Mouse (Mus musculus) duodenum, adult 2 months (tissue): ENCODE measurements around the gene Pelp1. TPM values are rescaled to one million over a fixed set of nuclear protein-coding genes. Genes with fewer than 3 reads are reported as not detected.

ENCODE experiments used
- polyA plus RNA-seq: library from polyadenylated mRNA; depleted of rRNA; stranded (reverse); fragments of >200 nt; gene quantifications from 2 replicates; pipeline ENCODE4 v1.2.3, GENCODE M21; 2012; ENCODE audit warnings: low replicate concordance; rRNA removed

The Pelp1 gene
- polyA plus RNA-seq: 10.6 and 16.6 TPM in 2 replicates

GRCm38 (mm10) chr11:70409594-70410296 lies at the start of gene Pelp1:
Gene Pelp1, minus strand, starts transcription at chr11:70410031.

GRCm38 (mm10) chr11:70458688-70459600 lies 49.1 kb upstream of the Pelp1 start, which contains the start of gene Zmynd15:
Gene Zmynd15, plus strand, starts transcription at chr11:70459433.

GRCm38 (mm10) chr11:70451797-70452498 lies 42.1 kb upstream of the Pelp1 start, which contains the start of gene Med11:
Gene Med11, plus strand, starts transcription at chr11:70451919.

GRCm38 (mm10) chr11:70432048-70432894 lies 22.4 kb upstream of the Pelp1 start, which contains the start of gene Arrb2:
Gene Arrb2, plus strand, starts transcription at chr11:70432635.

GRCm38 (mm10) chr11:70351868-70352267 lies 58.0 kb downstream of the Pelp1 start, which contains the start of gene Alox15:
Gene Alox15, minus strand, starts transcription at chr11:70352031.

Other genes with a start within 250 kb of the Pelp1 start
- 22.1 and 33.3 TPM in 2 replicates for gene Slc16a11, start 197.3 kb downstream of the Pelp1 start, polyA plus RNA-seq
- 5.7 and 10.5 TPM in 2 replicates for gene Slc16a13, start 189.0 kb downstream of the Pelp1 start, polyA plus RNA-seq
- 0.81 and 2.0 TPM in 2 replicates for gene Bcl6b, start 180.2 kb downstream of the Pelp1 start, polyA plus RNA-seq
- 44.8 and 46.2 TPM in 2 replicates for gene 0610010K14Rik, start 172.1 kb downstream of the Pelp1 start, polyA plus RNA-seq
- gene Gm21988, start 170.2 kb downstream of the Pelp1 start, polyA plus RNA-seq: 3.7 and 6.3 TPM in 2 replicates
- 194 and 270 TPM in 2 replicates for gene Rnasek, start 170.2 kb downstream of the Pelp1 start, polyA plus RNA-seq
- gene Alox12, start 154.7 kb downstream of the Pelp1 start, polyA plus RNA-seq: 0.87 and 1.2 TPM in 2 replicates
- gene Alox12e, start 87.4 kb downstream of the Pelp1 start, polyA plus RNA-seq: 0.26 and 0.45 TPM in 2 replicates
- gene Alox15, start 58.0 kb downstream of the Pelp1 start, polyA plus RNA-seq: 5.2 and 6.4 TPM in 2 replicates
- gene Arrb2, start 22.6 kb upstream of the Pelp1 start, polyA plus RNA-seq: 15.9 and 26.1 TPM in 2 replicates
- 11.7 and 19.4 TPM in 2 replicates for gene Med11, start 41.9 kb upstream of the Pelp1 start, polyA plus RNA-seq
- gene Zmynd15, start 49.4 kb upstream of the Pelp1 start, polyA plus RNA-seq: 4.5 and 7.0 TPM in 2 replicates
- gene Cxcl16, start 50.0 kb upstream of the Pelp1 start, polyA plus RNA-seq: 19.4 and 41.0 TPM in 2 replicates
- 330 and 792 TPM in 2 replicates for gene Tm4sf5, start 95.2 kb upstream of the Pelp1 start, polyA plus RNA-seq
- 0.18 TPM in 1 of 2 replicates, not detected in the other for gene Vmo1, start 104.6 kb upstream of the Pelp1 start, polyA plus RNA-seq
- 6.6 and 27.0 TPM in 2 replicates for gene Gltpd2, start 109.2 kb upstream of the Pelp1 start, polyA plus RNA-seq
- gene Psmb6, start 115.3 kb upstream of the Pelp1 start, polyA plus RNA-seq: 220 and 329 TPM in 2 replicates
- not detected in 2 replicates for gene Gm40193, start 122.9 kb upstream of the Pelp1 start, polyA plus RNA-seq
- 16.7 and 17.7 TPM in 2 replicates for gene Pld2, start 130.0 kb upstream of the Pelp1 start, polyA plus RNA-seq
- 42.1 and 67.8 TPM in 2 replicates for gene Mink1, start 152.8 kb upstream of the Pelp1 start, polyA plus RNA-seq
- gene 4930544D05Rik, start 205.8 kb upstream of the Pelp1 start, polyA plus RNA-seq: not detected in 2 replicates
- gene Chrne, start 209.2 kb upstream of the Pelp1 start, polyA plus RNA-seq: 0.13 TPM in 1 of 2 replicates, not detected in the other
- 0.05 TPM in 1 of 2 replicates, not detected in the other for gene Gp1ba, start 229.1 kb upstream of the Pelp1 start, polyA plus RNA-seq
- gene Rnf167, start 237.2 kb upstream of the Pelp1 start, polyA plus RNA-seq: 93.4 and 152 TPM in 2 replicates
- gene Slc25a11, start 237.4 kb upstream of the Pelp1 start, polyA plus RNA-seq: 108 and 218 TPM in 2 replicates
- 3,237 and 8,074 TPM in 2 replicates for gene Pfn1, start 244.6 kb upstream of the Pelp1 start, polyA plus RNA-seq
- 4.4 and 6.7 TPM in 2 replicates for gene Eno3, start 247.2 kb upstream of the Pelp1 start, polyA plus RNA-seq